In the genomic region with DNA sequence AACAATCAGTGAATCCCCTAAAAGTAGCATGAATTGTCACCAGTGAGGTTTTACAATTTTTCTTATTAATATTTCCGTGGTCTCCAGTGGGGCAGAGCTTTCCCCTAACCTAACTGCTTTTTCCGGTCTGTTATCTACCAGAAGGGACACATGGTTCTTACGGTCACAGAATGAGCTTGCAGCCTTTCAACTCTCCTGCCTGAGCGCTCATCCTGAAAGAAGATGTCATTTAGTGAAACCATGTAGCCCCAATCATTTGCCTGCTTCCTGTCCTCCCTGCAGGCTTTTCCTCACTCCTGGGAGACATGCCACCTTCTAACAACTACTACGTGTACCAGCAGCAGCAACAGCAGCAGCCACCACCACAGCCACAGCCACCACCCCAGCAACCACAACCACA, we compare ENCODE assay signal across 18 mouse cellular contexts. TPM values are rescaled to one million over a fixed set of nuclear protein-coding genes. Genes with fewer than 3 reads are reported as not detected.
DNase-seq lines count a peak whose midpoint lies in the region; TF ChIP-seq lines count a peak whose summit lies in the region.
"Had no signal": no experiment of that assay in that cellular context is flagged by ENCODE, and none has a peak within 500 bp of the region (broad histone marks: within the 10 kb centered on the region; RNA-seq: fewer than 3 reads in every experiment).

No protein-coding gene starts in this region.

- no peaks in the 10 kb centered on the region for H3K27me3 ChIP-seq in heart, embryonic 10.5 days (ENCODE audit: insufficient read depth, poor library complexity, severe bottlenecking)
- no peaks in the 10 kb centered on the region for H3K27me3 ChIP-seq in CH12.LX (replicated peaks)
- H3K27me3 ChIP-seq: Patski had no signal

- no peak for TF ChIP-seq POLR2A in CH12.LX (IDR thresholded peaks at IDR 0.05; ENCODE audit: low read depth, low read length)

- no peak for TF ChIP-seq RAD21 in CH12.LX (IDR thresholded peaks at IDR 0.05; ENCODE audit: low read depth, low read length)

- no peaks in the 10 kb centered on the region for H3K79me2 ChIP-seq in CH12.LX (replicated peaks; ENCODE audit: control insufficient read depth, extremely low read depth, insufficient read depth, poor library complexity, severe bottlenecking)

- no peak overlapping the region for H3K9ac ChIP-seq in CH12.LX (ENCODE audit: insufficient read depth, low read depth)

- H3K4me1 ChIP-seq in heart, embryonic 10.5 days = no peaks in the 10 kb centered on the region
- peaks cover 5 to 49% of the 10 kb centered on the region in 2 experiments for H3K4me1 ChIP-seq in CH12.LX (ENCODE audit: control insufficient read depth in 1 of 2, insufficient read depth in 2 of 2)

- DNase-seq in heart, embryonic 10.5 days (ENCODE audit: low spot score) = peak; percentile 36
- DNase-seq in heart, postnatal 10 days = no peak
- DNase-seq in CH12.LX (ENCODE audit: extremely low read depth) = peak; percentile 69
- DNase-seq in c-Kit-positive CD71-positive TER-119-positive erythroid progenitor cells, embryonic 14.5 days (ENCODE audit: low spot score) = no peak
- DNase-seq: adrenal gland, adult 2 months; adrenal gland, adult 8-10 months; adrenal gland, postnatal 10 days; adrenal gland, postnatal 14 days; adrenal gland, postnatal 25 days; adrenal gland, postnatal 36 days; B cell, adult 2 months; cerebellum, adult 11 months; cerebellum, adult 11-12 months; cerebellum, adult 18-20 months; cerebellum, adult 2 months; cerebellum, adult 8-10 months had no signal

- no peak overlapping the region for H3K4me2 ChIP-seq in CH12.LX (ENCODE audit: insufficient read depth, low read depth, poor library complexity, severe bottlenecking)

- TF ChIP-seq CTCF in CH12.LX (conservative IDR thresholded peaks at IDR 0.05 in 1 of 2, IDR thresholded peaks at IDR 0.05 in 1 of 2; ENCODE audit: low read depth in 2 of 2, low read length in 2 of 2) = no peak

- H3K9me3 ChIP-seq in heart, embryonic 10.5 days = no peaks in the 10 kb centered on the region
- H3K9me3 ChIP-seq in CH12.LX (replicated peaks; ENCODE audit: low read length) = peaks cover 9% of the 10 kb centered on the region
- H3K9me3 ChIP-seq: G1E had no signal

- dilution Hi-C loops in CH12.LX (cut with MboI; ENCODE audit: extremely low pct_ligation_motif_present, extremely low pct_unique_long_range_greater_than_20kb, low sequenced_read_pairs) = no loop called here

- in situ Hi-C loops in CH12.LX (cut with MboI; ENCODE audit: low pct_ligation_motif_present, low pct_unique_long_range_greater_than_20kb, low sequenced_read_pairs) = no loop called here

- no peak overlapping the region for H3K4me3 ChIP-seq in heart, embryonic 10.5 days
- H3K4me3 ChIP-seq in CH12.LX (replicated peaks in 1 of 3; ENCODE audit: low read depth in 2 of 3, low read length in 2 of 3, poor library complexity in 1 of 3) = peak overlapping the region in 1 of 3 experiments; percentile 32

- intact Hi-C loops in heart, postnatal 10 days (cut with DNase I) = no loop called here

- TF ChIP-seq EP300 in CH12.LX (IDR thresholded peaks at IDR 0.05; ENCODE audit: low read length) = peak; percentile 89

- peaks cover 90% of the 10 kb centered on the region for H3K36me3 ChIP-seq in heart, embryonic 10.5 days
- peaks cover 69 to 88% of the 10 kb centered on the region in 2 experiments for H3K36me3 ChIP-seq in CH12.LX (replicated peaks in 1 of 2; ENCODE audit: control insufficient read depth in 1 of 2, insufficient read depth in 1 of 2, low read length in 1 of 2)

- H3K27ac ChIP-seq in heart, embryonic 10.5 days = no peak overlapping the region
- H3K27ac ChIP-seq in CH12.LX (ENCODE audit: insufficient read depth, low read depth) = peak overlapping the region; percentile 41; the same call in 1 of the 2 replicates

- 87% methylated on average over 5 of the region's 5 CpGs for WGBS in heart, embryonic 10.5 days

TF ChIP-seq in CH12.LX, 34 proteins besides CTCF, POLR2A, EP300 and RAD21:
- no peak for TF ChIP-seq ZNF384 (IDR thresholded peaks at IDR 0.05; ENCODE audit: low read depth, low read length)
- TF ChIP-seq MEF2A (IDR thresholded peaks at IDR 0.05; ENCODE audit: borderline replicate concordance, low read depth, low read length) = peak; percentile 43; the same call in 1 of the 2 replicates
- TF ChIP-seq USF1 (IDR thresholded peaks at IDR 0.05; ENCODE audit: low read depth, low read length) = no peak
- peak; percentile 62 for TF ChIP-seq ETS1 (conservative IDR thresholded peaks at IDR 0.05; ENCODE audit: low read depth, low read length)
- TF ChIP-seq MAZ (IDR thresholded peaks at IDR 0.05; ENCODE audit: low read depth, low read length) = no peak
- TF ChIP-seq NRF1 (IDR thresholded peaks at IDR 0.05; ENCODE audit: low read depth, low read length) = no peak
- no peak for TF ChIP-seq TBP (conservative IDR thresholded peaks at IDR 0.05; ENCODE audit: low read depth, low read length)
- TF ChIP-seq CHD2 (IDR thresholded peaks at IDR 0.05; ENCODE audit: low read length) = peak; percentile 20; the same call in 1 of the 2 replicates
- no peak for TF ChIP-seq ZMIZ1 (IDR thresholded peaks at IDR 0.05; ENCODE audit: low read depth, low read length)
- TF ChIP-seq IRF4 (IDR thresholded peaks at IDR 0.05; ENCODE audit: low read depth, low read length) = peak; percentile 87
- TF ChIP-seq CHD1 (IDR thresholded peaks at IDR 0.05; ENCODE audit: low read depth, low read length) = no peak
- 0 out of 2 replicates have a peak, but pooled peaks have one; percentile 45 for TF ChIP-seq MYC (IDR thresholded peaks at IDR 0.05; ENCODE audit: low read depth, low read length)
- peak; percentile 81 for TF ChIP-seq RCOR1 (conservative IDR thresholded peaks at IDR 0.05; ENCODE audit: low read depth, low read length)
- TF ChIP-seq NELFE (IDR thresholded peaks at IDR 0.05; ENCODE audit: low read depth, low read length) = no peak
- peak; percentile 59; the same call in 1 of the 2 replicates for TF ChIP-seq JUND (conservative IDR thresholded peaks at IDR 0.05; ENCODE audit: low read depth, low read length)
- TF ChIP-seq POLR2AphosphoS2 (IDR thresholded peaks at IDR 0.05; ENCODE audit: low read depth, low read length) = no peak
- TF ChIP-seq KAT2A (IDR thresholded peaks at IDR 0.05; ENCODE audit: insufficient replicate concordance, low read length) = no peak
- no peak for TF ChIP-seq GABPA (IDR thresholded peaks at IDR 0.05; ENCODE audit: insufficient replicate concordance, low read depth, low read length)
- no peak for TF ChIP-seq SMC3 (IDR thresholded peaks at IDR 0.05; ENCODE audit: low read depth, low read length)
- peak; percentile 64; the same call in 1 of the 2 replicates for TF ChIP-seq JUN (IDR thresholded peaks at IDR 0.05; ENCODE audit: insufficient read depth, low read depth, low read length)
- TF ChIP-seq E2F4 (IDR thresholded peaks at IDR 0.05; ENCODE audit: insufficient replicate concordance, low read depth, low read length) = no peak
- no peak for TF ChIP-seq SIN3A (IDR thresholded peaks at IDR 0.05; ENCODE audit: low read length)
- no peak for TF ChIP-seq ZKSCAN1 (IDR thresholded peaks at IDR 0.05; ENCODE audit: borderline replicate concordance, low read depth, low read length)
- TF ChIP-seq MAX (IDR thresholded peaks at IDR 0.05; ENCODE audit: low read length) = peak; percentile 38; the same call in 1 of the 2 replicates
- no peak for TF ChIP-seq HCFC1 (IDR thresholded peaks at IDR 0.05; ENCODE audit: low read depth, low read length)
- no peak for TF ChIP-seq PAX5 (IDR thresholded peaks at IDR 0.05; ENCODE audit: low read length)
- TF ChIP-seq UBTF (IDR thresholded peaks at IDR 0.05; ENCODE audit: low read depth, low read length) = no peak
- TF ChIP-seq TCF12 (IDR thresholded peaks at IDR 0.05; ENCODE audit: low read depth, low read length) = peak; percentile 80
- no peak for TF ChIP-seq USF2 (conservative IDR thresholded peaks at IDR 0.05; ENCODE audit: low read depth, low read length)
- TF ChIP-seq ELF1 (IDR thresholded peaks at IDR 0.05; ENCODE audit: low read depth, low read length) = no peak
- TF ChIP-seq ZC3H11A (IDR thresholded peaks at IDR 0.05; ENCODE audit: low read depth, low read length) = no peak
- TF ChIP-seq BHLHE40 (IDR thresholded peaks at IDR 0.05; ENCODE audit: low read depth, low read length) = peak; percentile 75
- no peak for TF ChIP-seq MXI1 (IDR thresholded peaks at IDR 0.05; ENCODE audit: low read depth, low read length)
- peak; percentile 33; the same call in 1 of the 2 replicates for TF ChIP-seq MAFK (IDR thresholded peaks at IDR 0.05; ENCODE audit: insufficient replicate concordance, low read length)

RNA-seq across cellular contexts. Expression of gene Foxj2, which starts 17.8 kb away (rescaled TPM):
- polyA plus RNA-seq in heart, embryonic 10.5 days (2016; fragmentation: Nextera tagmentation; extraction: Ambion mirVana) = 4.8 and 4.9 TPM in 2 replicates
- 10 to 100 TPM; 28.5 to 32.8 TPM for total RNA-seq in heart, postnatal 10 days (2021)
- total RNA-seq in CH12.LX (2012; rRNA removed) (2.5 and 2.7 TPM in 2 replicates), CH12.LX (2014; rRNA removed) (1.8 and 1.9 TPM in 2 replicates)
- polyA plus RNA-seq in CH12.LX (2012; ENCODE audit: insufficient read length, low read depth) = 4.6 and 5.4 TPM in 2 replicates

RNA-seq across cellular contexts. Expression of gene C3ar1, which starts 18.4 kb away (rescaled TPM):
- polyA plus RNA-seq in heart, embryonic 10.5 days (2016; fragmentation: Nextera tagmentation; extraction: Ambion mirVana) = 0.74 and 0.85 TPM in 2 replicates
- 1 to 10 TPM; 2.9 to 3.2 TPM for total RNA-seq in heart, postnatal 10 days (2021)
- total RNA-seq in CH12.LX (2012; rRNA removed) (0.89 and 1.1 TPM in 2 replicates), CH12.LX (2014; rRNA removed) (1.4 and 1.6 TPM in 2 replicates)
- 4.7 TPM in 2 replicates for polyA plus RNA-seq in CH12.LX (2012; ENCODE audit: insufficient read length, low read depth)
- polyA plus RNA-seq: G1E, Patski had no signal

RNA-seq across cellular contexts. Expression of gene Slc2a3, which starts 36.1 kb away (rescaled TPM):
- polyA plus RNA-seq in heart, embryonic 10.5 days (2016; fragmentation: Nextera tagmentation; extraction: Ambion mirVana) = 55.8 and 85.3 TPM in 2 replicates
- total RNA-seq in heart, postnatal 10 days (2021) = 1 to 10 TPM; 2.1 to 2.5 TPM
- total RNA-seq in CH12.LX (2012; rRNA removed) = 27.8 and 38.3 TPM in 2 replicates
- total RNA-seq in CH12.LX (2014; rRNA removed) = 29.7 and 32.4 TPM in 2 replicates
- polyA plus RNA-seq in CH12.LX (2012; ENCODE audit: insufficient read length, low read depth) = 23.7 and 28.8 TPM in 2 replicates

RNA-seq across cellular contexts. Expression of gene Necap1, which starts 36.7 kb away (rescaled TPM):
- polyA plus RNA-seq in heart, embryonic 10.5 days (2016; fragmentation: Nextera tagmentation; extraction: Ambion mirVana) = 61.5 and 70.6 TPM in 2 replicates
- 10 to 100 TPM; 27.7 to 32.0 TPM for total RNA-seq in heart, postnatal 10 days (2021)
- total RNA-seq in CH12.LX (2012; rRNA removed) (12.7 and 12.9 TPM in 2 replicates), CH12.LX (2014; rRNA removed) (29.5 and 30.6 TPM in 2 replicates)
- 26.9 and 29.2 TPM in 2 replicates for polyA plus RNA-seq in CH12.LX (2012; ENCODE audit: insufficient read length, low read depth)

Comparison
In these comparisons a context has a peak if more than half of its experiments do, and no peak if none do; other contexts are left out.
1. DNase-seq: peak in heart, embryonic 10.5 days (single experiment) and CH12.LX (single experiment); none in heart, postnatal 10 days (0 of 2) and c-Kit-positive CD71-positive TER-119-positive erythroid progenitor cells, embryonic 14.5 days (single experiment).
2. RNA of gene Foxj2, which starts 17.8 kb away (total RNA-seq): 28.5 to 32.8 TPM in heart, postnatal 10 days; 1.8 to 2.7 TPM in CH12.LX; every median in the first group is over 4 times any median in the second.
3. RNA of gene Slc2a3, which starts 36.1 kb away (total RNA-seq): 27.8 to 38.3 TPM in CH12.LX; 2.1 to 2.5 TPM in heart, postnatal 10 days; every median in the first group is over 4 times any median in the second.